Mouse (Mus musculus) bone marrow, adult 2 months (tissue): Measurements from ENCODE around the gene Mybpc2. TPM values are rescaled to one million over a fixed set of nuclear protein-coding genes. Genes with fewer than 3 reads are reported as not detected.

Experiments used
- H3K27ac ChIP-seq: fragments of 200-500 bp; 2 replicates; pipeline ENCODE4 v1.5.1; 2012; ENCODE audit warnings: low read depth, mild to moderate bottlenecking, control low read depth, inconsistent platforms, low read length; ENCODE audit not compliant: control insufficient read depth, poor library complexity, insufficient read depth
- H3K4me1 ChIP-seq: fragments of 200-500 bp; 2 replicates; pipeline ENCODE4 v1.6.1; 2011; ENCODE audit warnings: low read length; ENCODE audit not compliant: control insufficient read depth, insufficient read depth
- H3K4me3 ChIP-seq: fragments of 200-500 bp; replicated peaks from 2 replicates; pipeline ENCODE3; 2011; ENCODE audit warnings: mild to moderate bottlenecking, low read depth, low read length, control low read depth; ENCODE audit not compliant: control insufficient read depth
- CTCF ChIP-seq: fragments of 200-500 bp; IDR thresholded peaks from 2 replicates; pipeline ENCODE4 v1.5.1; 2011; ENCODE audit warnings: low read length, control low read depth; ENCODE audit not compliant: control insufficient read depth, insufficient read depth
- POLR2A ChIP-seq: fragments of 200-500 bp; IDR thresholded peaks from 2 replicates; pipeline ENCODE4 v1.6.1; 2011; ENCODE audit warnings: low read depth, mild to moderate bottlenecking, control low read depth, low read length, borderline replicate concordance; ENCODE audit not compliant: control insufficient read depth
- whole genome bisulfite sequencing: fragments of 180-500 bp; shearing (Covaris S2); methylation state at CpG from one replicate; pipeline ENCODE4 v1.1.7; 2018; 5-methylcytosine and 5-hydroxymethylcytosine counted together
- polyA plus RNA-seq: library from polyadenylated mRNA; stranded (reverse); fragments of >200 nt; gene quantifications from 2 replicates; pipeline ENCODE4 v1.2.4, GENCODE M21; 2011; ENCODE audit warnings: low replicate concordance; ENCODE audit not compliant: missing spikeins, insufficient read depth, insufficient read length

The Mybpc2 gene
- polyA plus RNA-seq, 1 experiment: 5.4 TPM

DNA sequence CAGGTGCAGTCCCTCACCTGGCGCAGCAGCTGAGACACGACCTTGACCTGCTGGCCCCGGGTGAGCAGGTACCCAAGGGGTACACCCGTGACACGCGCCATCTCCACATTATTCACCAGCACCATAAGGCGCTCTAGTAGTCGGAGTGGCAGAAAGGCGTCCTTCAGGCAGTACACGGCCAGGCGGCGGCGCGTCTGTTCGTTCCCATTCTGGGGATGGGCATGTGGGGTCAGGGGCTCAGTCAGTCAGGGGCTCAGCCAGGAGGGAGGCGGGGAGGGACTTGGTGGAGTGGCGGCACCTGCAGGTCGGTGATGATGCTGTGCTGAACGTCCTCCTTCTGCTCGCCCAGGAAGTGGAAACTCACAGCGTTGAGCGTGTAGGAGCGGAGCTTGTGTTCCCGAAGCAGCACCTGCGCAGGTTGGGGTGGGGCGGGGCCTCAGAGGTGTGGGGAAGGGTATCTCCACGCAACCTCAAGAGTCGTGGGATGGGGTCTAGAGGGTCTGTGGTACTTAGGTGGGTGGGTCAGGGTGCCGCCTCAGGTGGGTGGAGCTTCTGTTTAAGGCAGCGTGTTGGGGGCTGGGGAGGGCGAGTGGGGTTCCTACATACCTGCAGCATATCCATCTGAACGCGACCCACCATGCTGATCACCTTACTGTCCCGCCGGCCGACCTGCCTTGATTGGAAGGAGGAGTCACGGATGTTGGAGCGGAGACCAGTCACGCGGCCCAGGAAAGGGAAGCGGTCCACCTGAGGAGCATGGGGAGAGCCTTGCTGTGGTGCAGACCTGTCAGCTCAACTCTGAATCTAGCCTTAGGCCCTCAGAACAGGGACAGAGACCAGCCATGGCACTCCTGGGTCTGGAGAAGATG lies 14.5 kb upstream of the Mybpc2 start:
- H3K27ac ChIP-seq: no peak overlapping the region
- no peak for TF ChIP-seq CTCF
- TF ChIP-seq POLR2A: no peak
- no peak overlapping the region for H3K4me3 ChIP-seq
- whole genome bisulfite sequencing: 93% methylated on average over 41 of the region's 41 CpGs
- H3K4me1 ChIP-seq: peaks cover 1% of the 10 kb centered on the region

DNA sequence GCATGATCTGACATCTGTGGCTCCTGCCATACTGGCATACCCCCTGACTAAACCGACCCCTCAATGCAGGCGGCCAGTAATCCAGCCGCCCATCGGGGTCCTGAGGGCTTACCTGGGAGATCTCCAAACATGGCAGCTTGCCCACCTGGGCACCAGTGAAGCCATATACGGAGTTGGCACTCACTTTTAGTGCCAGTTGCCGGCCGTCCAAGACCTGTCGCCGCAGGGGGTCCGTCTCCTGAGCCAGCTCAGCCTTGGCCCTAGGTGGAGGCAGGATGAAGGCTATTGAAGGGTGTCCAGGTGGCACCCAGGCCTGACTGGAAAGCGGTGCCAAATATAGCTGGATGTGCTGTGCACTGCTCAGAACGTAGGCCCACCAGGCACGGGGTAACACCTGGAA lies 13.0 kb upstream of the Mybpc2 start:
- H3K4me1 ChIP-seq: peaks cover 3% of the 10 kb centered on the region
- no peak overlapping the region for H3K4me3 ChIP-seq
- 92% methylated on average over 13 of the region's 13 CpGs for WGBS
- no peak overlapping the region for H3K27ac ChIP-seq
- TF ChIP-seq POLR2A (0 out of 2 replicates have a peak, but pooled peaks have one; percentile 14), CTCF (no peak)

DNA sequence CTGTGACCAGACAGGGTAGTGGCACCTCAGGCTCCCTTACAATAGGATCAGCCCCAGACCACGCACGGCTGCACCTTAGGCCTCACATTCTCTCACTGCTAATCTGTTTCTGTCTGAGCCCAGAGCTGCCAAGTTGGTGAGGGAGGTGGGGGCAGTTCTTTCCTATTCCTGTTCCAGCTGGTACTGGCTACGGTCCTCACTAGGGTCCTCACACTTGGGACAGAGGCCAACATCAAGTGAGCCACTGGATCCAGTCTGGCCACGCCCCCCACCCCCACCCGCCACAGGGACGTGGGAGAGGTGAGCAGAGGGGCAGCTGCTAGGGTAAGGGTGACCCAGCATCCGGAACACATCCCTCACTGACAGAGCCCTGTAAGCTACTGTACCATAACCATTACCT lies 12.6 kb upstream of the Mybpc2 start:
- peak overlapping the region; percentile 57; the same call in 1 of the 2 replicates for H3K27ac ChIP-seq

DNA sequence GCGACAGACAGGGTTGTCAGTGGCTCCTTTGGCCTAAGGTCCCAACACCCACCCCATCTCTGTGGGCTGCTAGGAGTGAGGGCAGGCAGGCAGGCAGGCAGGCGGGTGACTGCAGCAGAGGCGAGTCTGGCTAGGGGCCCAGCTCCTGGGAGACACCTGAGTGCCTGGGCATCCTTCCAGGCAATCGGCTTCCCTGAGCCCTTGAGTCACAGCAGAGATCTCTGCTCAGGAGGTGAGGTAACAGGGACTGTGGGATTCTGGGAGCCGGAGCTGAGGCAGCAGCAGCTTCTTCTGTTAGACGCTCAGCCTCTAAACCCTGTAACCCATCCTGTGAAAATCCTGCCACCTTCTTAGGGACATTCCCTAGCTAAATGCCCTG lies 12.1 kb upstream of the Mybpc2 start:
- Histone ChIP-seq H3K27ac (peak overlapping the region; percentile 57), H3K4me3 (no peak overlapping the region), H3K4me1 (peaks cover 3% of the 10 kb centered on the region)
- 82% methylated on average over 6 of the region's 6 CpGs for WGBS
- no peak for TF ChIP-seq CTCF
- no peak for TF ChIP-seq POLR2A

More for the DNA sequence above, 12.6 kb upstream of the Mybpc2 start:
- TF ChIP-seq CTCF: no peak
- TF ChIP-seq POLR2A: no peak
- WGBS: 84% methylated on average over 7 of the region's 7 CpGs
- H3K4me1 ChIP-seq: peaks cover 3% of the 10 kb centered on the region
- no peak overlapping the region for H3K4me3 ChIP-seq

DNA sequence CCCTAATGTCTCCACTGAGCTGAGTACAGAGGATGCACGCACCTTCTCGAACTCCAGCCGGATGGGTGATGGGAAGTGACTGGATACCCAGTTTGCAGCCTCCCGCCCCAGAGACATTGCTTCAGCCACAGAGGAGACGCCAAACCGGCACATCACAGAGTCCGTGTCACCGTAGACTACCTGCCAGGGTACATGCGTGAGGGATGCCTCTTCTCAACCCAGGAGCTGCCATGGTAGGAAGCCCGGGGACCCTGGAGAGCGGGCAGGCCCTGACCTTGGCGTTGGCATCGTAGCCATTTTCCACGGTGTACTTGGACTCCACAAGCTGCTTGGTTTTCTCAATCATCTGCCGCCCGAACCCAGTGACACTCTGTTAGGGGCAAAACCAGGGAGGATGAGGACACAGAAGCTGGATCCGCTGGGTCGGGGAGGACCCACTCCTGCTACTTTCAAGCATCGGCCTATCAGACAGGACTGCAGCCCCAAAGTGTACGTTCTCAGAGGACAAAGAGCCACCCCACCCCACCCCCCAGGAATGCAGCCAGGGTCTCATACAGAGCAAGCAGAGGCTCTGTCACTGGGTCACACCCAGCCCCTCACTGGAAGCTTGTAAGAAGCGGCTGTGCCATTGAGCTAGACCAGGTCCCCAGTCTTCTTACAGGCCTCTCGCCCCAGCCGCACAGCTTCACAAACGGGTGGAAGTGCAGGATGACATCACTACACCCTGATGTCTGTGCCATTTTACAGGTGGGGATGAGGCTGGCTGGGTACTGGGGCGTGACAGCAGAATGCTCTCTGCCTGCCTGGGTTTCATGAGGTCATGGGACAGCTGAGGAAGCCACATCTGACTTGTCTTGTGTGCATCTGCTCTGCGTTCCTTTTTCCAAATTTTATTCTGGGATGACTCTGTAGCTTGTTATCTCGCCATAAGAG lies 11.5 kb upstream of the Mybpc2 start:
- H3K4me1 ChIP-seq: peaks cover 3% of the 10 kb centered on the region

GRCm38 (mm10) chr7:44534656-44535441 lies 10.4 kb upstream of the Mybpc2 start:
- TF ChIP-seq CTCF (0 out of 2 replicates have a peak, but pooled peaks have one; percentile 11), POLR2A (no peak)
- H3K4me1 ChIP-seq: peaks cover 3% of the 10 kb centered on the region
- peak overlapping the region; percentile 90 for H3K27ac ChIP-seq
- WGBS: 86% methylated on average over 19 of the region's 19 CpGs
- H3K4me3 ChIP-seq: no peak overlapping the region

More for the DNA sequence above, 11.5 kb upstream of the Mybpc2 start:
- Histone ChIP-seq H3K27ac (peak overlapping the region; percentile 57), H3K4me3 (no peak overlapping the region)
- no peak for TF ChIP-seq CTCF
- TF ChIP-seq POLR2A: no peak
- WGBS: 90% methylated on average over 27 of the region's 27 CpGs

DNA sequence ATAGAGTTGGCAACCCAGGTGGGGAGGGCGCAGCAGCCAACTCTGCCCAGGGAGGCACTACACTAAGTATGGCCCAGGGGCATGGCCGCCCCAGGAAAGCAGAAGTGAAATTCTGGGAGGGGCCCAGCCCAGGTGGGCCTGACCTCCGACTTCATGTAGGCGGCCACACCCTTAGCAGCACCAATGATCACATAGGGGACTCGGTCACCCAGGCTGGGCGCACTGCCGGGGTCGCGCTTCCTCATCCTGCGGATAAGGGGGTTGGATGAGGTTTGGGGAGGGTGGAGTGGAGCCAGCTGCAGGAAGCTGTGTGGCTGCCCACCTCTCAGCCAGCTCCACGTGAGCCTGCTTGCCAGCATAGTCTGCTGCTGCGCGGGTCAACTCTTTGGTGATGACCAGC lies 9.8 kb upstream of the Mybpc2 start:
- H3K4me1 ChIP-seq: peaks cover 3% of the 10 kb centered on the region
- H3K27ac ChIP-seq: peak overlapping the region; percentile 90
- H3K4me3 ChIP-seq: no peak overlapping the region
- 47% methylated on average over 13 of the region's 13 CpGs for WGBS
- TF ChIP-seq POLR2A (peak; percentile 36; the same call in 1 of the 2 replicates), CTCF (no peak)
